Mouse (Mus musculus) ES-E14 (cell line): ENCODE data around the gene Alpi.

Experiments used
- CHD2 ChIP-seq: IDR thresholded peaks from 2 replicates; pipeline ENCODE4 v1.6.1; 2014; ENCODE audit warnings: mild to moderate bottlenecking, low read depth, low read length, inconsistent platforms
- HCFC1 ChIP-seq: IDR thresholded peaks from 2 replicates; pipeline ENCODE4 v1.6.1; 2012; ENCODE audit warnings: low read length, inconsistent platforms, borderline replicate concordance; ENCODE audit not compliant: insufficient read depth
- ZNF384 ChIP-seq: IDR thresholded peaks from 2 replicates; pipeline ENCODE4 v1.6.1; 2012; ENCODE audit warnings: low read depth, low read length, inconsistent platforms

- TF ChIP-seq HCFC1 (no peak), CHD2 (no peak), ZNF384 (no peak)
Observed at GRCm38 (mm10) chr1:87108564-87108963, 7.2 kb upstream of the Alpi start.
